Mouse (Mus musculus): ENCODE results near the gene Ntng1.

Gene Ntng1

DNA sequence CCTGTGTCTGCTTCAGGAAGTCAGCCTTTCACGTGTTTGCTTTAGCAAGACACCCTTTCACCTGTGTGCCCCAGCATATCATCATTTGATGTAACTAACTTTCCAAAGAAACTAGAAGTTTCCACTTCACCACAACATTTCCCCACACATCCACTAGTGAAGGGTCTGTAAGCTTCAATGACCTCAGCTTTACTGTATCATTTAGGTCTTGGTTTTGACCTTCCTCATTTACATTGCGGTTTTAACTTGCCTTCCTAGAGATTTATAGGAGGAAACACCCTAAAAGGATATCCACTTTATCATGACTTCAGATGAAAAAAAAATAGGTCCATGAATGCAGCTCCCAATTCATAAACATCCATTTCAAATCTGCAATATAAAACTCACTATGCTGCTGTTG lies 89.7 kb downstream of the Ntng1 start:
- no peak for DNase-seq (ENCODE audit: low read depth)

DNA sequence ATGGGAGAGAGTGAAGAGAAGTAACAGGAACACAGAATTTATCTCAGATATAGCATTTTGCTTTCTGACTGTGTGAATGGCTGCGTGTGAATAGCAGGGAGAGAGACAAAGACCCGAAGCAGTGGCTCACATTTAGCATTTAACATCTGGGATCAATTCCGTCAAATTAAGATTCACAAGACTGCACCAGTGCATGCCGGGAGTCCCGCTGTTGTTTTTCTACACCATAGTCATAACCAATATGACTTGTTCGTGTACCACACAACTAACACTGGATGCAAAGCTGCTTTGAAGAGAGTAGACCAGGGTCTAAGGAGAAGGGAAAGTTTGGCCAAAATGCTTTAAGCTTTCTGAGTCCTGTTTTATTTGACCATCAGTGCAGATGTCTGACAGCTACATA lies 95.7 kb downstream of the Ntng1 start:
- DNase-seq (ENCODE audit: low read depth): no peak

- DNase-seq (ENCODE audit: low read depth): no peak
Observed at GRCm38 (mm10) chr3:110046750-110047149, 97.1 kb downstream of the Ntng1 start.

DNA sequence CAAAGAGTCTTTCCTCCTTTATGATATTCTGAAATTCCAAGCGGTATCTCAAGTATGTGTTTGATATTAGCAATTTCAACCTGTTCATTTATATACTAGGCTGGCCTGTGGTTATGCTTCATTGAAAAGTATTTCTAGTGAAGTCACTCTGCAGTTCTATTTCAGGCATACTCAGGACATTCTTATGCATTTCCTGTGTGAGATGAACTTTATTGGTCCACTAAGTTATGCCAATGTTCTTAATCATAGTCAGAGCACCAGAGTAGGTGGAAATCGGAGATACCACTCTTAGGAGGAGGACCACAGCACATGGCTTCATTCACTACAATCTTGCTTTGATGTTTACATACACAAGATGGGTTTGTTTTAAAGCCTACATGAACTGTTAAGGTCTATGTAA lies 99.6 kb downstream of the Ntng1 start:
- DNase-seq (ENCODE audit: low read depth): no peak

DNA sequence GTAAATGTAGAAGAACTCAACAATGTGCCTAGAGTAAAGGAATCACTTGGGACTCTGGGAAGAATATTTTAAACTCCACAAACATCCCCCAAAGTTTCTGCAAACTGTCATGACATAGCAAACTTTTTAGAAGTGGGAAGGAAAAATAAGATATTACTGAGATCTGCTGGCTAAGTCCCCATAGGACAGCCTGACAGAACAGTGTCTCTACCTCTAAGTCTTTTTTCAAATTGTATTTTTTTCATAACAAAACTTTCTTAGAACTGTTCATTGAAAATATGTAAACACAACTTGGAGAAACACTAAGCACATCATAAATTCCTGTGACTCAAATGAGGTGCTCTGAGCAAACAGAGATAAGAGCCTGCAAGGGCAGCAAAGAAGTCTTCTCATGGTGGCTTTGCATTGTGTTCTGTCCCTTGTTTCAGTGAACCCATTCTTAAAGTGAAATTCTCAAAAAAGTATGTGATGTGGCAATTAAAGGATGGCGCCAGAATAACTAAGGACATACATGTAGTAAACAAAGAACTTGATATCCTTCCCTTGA lies 100.1 kb downstream of the Ntng1 start:
- DNase-seq (ENCODE audit: low read depth): no peak

DNA sequence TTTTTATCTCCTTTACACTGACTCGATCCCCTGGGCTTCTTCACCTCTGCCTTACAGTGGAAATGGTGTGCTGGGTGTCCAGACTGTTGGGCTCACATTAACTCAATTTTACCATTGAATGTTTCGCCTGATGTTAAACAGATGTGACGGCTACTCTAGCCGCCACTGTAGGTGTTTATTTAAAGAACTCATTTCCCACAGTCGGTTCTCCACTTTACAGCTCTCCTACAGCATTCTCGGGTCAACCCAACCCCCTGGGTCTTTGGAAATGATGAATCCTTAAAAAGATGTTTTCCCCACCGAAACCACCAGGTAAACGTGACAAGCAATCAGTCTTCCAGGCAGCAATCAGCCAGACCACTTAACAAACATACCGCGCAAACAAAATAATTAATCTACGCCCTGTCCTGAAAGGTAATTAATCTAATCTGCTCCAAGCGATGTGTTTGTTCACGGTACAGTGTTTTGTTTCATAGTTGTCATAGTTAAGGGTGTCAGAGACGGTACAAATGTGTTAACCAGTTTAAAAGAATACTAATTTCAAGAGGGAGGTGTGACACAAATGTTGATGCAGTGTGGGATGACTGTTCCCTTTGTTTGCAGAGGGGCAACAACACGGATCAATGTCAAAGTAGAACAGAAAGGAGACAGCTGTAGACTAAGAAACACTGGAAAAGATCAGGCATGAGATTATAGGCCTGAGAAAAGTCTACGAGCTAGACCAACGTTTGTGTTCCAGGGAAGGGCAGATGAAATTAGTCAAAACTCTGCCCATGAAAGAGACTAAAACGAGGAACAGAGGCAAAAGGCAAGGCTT lies 120.8 kb downstream of the Ntng1 start:
- DNase-seq (ENCODE audit: low read depth): no peak

DNA sequence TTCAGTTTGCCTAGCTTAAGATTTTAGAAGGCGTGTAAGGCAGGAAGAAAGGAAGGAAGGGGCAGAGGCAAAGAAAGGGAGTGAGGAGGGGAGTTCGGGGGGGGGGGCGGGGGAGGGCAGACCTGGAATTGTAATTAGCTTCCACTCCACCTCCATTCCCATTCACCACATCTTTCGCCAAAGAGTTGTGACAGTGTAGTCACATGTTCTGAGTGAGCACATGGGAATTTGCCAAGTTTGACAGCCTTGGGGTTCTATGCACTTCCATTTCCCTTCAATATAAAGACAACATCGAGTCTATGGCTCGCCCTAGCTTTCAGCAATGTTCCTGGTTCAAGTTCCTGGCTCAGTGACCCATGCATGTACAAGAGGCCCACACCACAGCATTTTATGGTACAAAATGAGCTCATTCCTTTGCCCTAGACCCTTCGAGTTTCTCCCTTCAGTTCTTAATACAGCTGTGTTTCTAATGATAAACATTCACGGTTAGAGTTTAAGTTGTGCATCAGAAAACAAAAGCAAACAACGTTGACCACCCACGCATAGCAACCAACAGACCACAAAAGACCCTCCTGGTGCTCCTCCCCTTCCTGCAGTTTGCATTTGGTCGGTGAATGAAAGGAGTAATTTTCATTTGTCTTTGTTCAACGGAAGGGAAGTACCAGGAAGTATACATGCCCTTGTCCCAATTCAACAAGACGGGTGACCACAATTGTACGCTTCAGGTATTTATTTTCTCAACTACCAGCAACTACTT lies 132.8 kb downstream of the Ntng1 start:
- DNase-seq (ENCODE audit: low read depth): no peak

GRCm38 (mm10) chr3:110010441-110010840 lies 133.4 kb downstream of the Ntng1 start:
- no peak for DNase-seq (ENCODE audit: low read depth)

GRCm38 (mm10) chr3:110000349-110000748 lies 143.5 kb downstream of the Ntng1 start:
- DNase-seq (ENCODE audit: low read depth): no peak

DNA sequence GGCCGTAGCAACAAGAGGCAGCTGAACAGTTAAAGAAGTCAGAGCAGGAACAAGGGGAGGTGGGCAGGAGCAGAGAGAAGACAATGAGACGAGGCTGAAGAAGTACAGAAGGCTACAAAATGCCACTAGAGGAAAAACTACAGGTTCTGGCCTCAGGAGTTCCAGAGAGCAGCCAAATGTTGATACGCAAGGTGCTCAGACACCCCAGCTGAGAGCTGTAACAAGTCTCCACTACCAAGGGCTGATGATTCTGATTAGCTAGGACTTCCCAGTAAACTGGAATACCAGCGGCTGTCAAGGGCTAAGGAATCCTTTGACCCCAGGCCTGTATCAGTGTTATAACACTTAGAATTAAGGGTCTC lies 148.2 kb downstream of the Ntng1 start:
- DNase-seq (ENCODE audit: low read depth): no peak

GRCm38 (mm10) chr3:109994978-109995662 lies 148.7 kb downstream of the Ntng1 start:
- no peak for DNase-seq (ENCODE audit: low read depth)

- DNase-seq (ENCODE audit: low read depth): no peak
Observed at GRCm38 (mm10) chr3:109984086-109984485, 159.7 kb downstream of the Ntng1 start.

GRCm38 (mm10) chr3:109977614-109978013 lies 166.2 kb downstream of the Ntng1 start:
- no peak for DNase-seq (ENCODE audit: low read depth)

DNA sequence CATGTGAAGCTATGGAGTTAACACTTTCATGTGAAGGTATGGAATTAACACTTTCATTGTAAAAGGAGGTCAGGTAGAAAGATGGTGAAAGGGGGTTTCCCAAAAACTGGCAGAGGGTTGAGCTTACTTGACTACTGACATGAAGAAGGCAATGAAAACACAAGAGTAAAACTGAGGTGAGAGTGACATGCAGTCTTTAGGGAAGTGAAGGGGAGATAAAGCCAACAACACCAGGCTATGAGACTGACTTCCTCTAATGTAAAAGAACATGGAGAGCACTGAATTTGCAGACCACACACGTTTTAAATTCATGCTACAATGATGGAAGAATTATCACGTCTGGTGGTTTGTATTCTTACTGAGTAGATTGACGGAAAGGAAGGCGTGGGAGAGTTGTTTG lies 168.7 kb downstream of the Ntng1 start:
- DNase-seq (ENCODE audit: low read depth): no peak

DNA sequence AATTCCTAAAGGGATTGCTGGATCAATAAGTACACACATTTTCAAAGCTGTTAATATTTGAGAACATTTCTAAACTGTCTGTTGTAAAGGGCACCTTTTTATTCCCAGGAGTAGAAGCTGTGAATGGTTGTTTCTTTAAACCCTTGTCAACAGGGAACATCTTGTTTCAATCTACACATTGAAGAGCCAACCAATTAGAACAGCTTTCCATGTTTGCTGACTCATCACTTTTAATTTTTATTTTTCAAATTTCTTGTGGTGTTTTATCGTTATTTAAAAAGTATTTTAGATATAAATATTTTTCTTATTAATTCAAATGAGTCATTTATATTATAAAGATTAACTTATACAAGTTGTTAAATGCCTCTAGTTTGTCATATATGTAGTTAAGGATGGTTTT lies 172.3 kb downstream of the Ntng1 start:
- no peak for DNase-seq (ENCODE audit: low read depth)

- DNase-seq (ENCODE audit: low read depth): no peak
Observed at GRCm38 (mm10) chr3:109970181-109970580, 173.6 kb downstream of the Ntng1 start.

DNA sequence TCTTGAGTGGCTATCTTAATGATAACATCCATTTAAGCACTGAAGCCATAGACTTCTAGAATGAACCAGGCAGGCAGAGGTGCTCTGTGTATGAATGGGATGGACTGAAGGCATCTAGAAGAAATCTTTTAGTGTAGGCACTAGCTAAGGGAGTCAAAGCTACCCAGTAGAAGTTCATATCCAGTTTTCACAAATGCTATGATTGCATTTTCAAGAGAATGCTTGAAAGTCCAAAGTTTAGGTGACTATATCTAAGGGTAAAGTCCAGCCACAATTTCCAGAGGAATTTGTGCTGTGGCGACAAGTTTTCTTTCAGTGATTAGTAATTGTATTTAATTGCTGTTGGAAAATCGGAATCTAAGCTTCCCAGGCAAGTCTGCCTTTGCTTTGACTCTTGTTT lies 181.2 kb downstream of the Ntng1 start:
- DNase-seq (ENCODE audit: low read depth): no peak

DNA sequence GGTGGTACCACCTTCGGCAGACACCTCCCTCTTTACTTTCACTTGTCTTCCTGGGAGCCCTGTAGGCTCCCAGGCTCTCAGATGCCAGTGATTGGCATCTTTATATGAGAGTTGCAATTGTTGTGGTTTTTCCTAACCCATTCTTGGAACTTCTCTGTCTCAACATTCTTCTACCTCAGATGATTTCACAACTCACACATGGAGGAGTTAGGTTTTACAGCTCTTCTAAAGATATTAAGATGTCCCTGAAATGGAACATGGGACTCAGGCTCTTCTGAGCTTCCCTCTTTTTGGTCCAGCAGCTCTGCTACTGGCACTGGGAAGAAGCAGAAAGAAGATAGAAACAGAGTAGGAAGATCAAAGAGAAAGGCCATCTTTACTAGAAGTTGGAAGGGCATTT lies 200.9 kb downstream of the Ntng1 start:
- no peak for DNase-seq (ENCODE audit: low read depth)

DNA sequence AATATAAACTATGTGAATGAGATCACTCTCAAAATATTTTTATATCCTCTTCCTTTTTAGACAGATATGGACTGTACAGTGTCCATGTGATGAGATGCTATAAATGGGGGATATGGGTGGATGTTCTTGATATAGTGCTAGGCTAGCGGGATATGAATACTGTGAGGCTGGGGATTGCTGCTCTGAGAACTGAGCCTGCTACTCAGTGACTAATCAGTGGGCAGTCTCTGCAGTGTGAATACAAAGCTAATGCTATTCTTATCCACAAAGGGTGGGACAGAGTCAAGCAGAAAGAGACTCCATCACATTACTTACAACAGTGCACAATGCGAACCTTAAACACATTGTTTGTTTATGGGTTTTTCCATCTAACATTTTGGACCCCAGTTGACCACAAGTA lies 206.2 kb downstream of the Ntng1 start:
- DNase-seq (ENCODE audit: low read depth): no peak

- no peak for DNase-seq (ENCODE audit: low read depth)
Observed at GRCm38 (mm10) chr3:109936275-109936674, 207.5 kb downstream of the Ntng1 start.

GRCm38 (mm10) chr3:109932261-109932660 lies 211.6 kb downstream of the Ntng1 start:
- DNase-seq (ENCODE audit: low read depth): no peak

- DNase-seq (ENCODE audit: low read depth): no peak
Observed at GRCm38 (mm10) chr3:109931021-109931420, 212.8 kb downstream of the Ntng1 start.

DNA sequence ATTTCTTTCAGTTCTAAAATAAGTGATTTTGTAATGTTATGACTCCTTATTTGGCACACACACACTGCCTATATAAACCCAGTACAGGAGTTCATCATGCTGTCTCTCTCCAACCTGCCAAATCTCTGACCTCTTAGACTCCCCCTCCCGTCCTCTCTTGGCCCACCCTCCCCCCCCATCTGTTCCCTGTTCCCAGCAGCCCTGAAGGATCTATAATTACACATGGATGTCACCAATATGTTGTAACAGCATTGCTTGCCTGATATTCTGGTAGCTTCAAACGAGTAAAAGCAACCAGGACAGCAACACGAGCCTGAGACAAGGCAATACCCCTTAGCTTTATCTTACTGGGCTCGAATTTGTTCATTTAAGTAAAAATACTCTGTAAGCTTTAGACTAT lies 220.0 kb downstream of the Ntng1 start:
- no peak for DNase-seq (ENCODE audit: low read depth)

Data from 416B (cell line).